Mouse (Mus musculus) subcutaneous adipose tissue, adult 2 months (tissue): ENCODE results near the gene Gm3139. TPM values are rescaled to one million over a fixed set of nuclear protein-coding genes. Genes with fewer than 3 reads are reported as not detected.

Experiments used
- polyA plus RNA-seq: library from polyadenylated mRNA; depleted of rRNA; stranded (reverse); fragments of >200 nt; gene quantifications from 2 replicates; pipeline ENCODE4 v1.2.3, GENCODE M21; 2012; ENCODE audit warnings: low replicate concordance; rRNA removed

Gene Gm3139
- polyA plus RNA-seq: not detected in 2 replicates

DNA sequence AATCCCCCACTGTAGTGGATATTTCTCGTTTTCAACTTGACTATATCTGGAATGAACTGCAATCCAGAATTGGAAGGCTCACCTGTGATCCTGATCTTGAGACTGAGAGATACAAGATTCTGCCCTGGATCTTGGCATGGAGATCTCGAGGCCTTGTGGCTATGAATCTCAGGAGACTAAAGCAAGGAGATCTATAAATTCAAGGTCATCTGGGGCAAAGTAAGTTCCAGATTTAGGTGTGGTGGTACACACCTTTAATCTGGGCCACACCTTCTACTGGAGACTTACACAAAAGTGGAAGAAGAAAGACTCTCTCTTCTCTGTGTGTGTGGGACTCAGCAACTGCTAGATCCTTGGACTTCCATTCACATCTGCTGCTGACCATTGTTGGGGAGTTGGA is at the start of gene Gm3139:
TSS of gene Gm3139 (plus strand) at position 301 of the 400 bp plus-strand sequence.

Other genes with a start within 250 kb of the Gm3139 start
- not detected in 2 replicates for gene A430089I19Rik, start 219.5 kb upstream of the Gm3139 start, polyA plus RNA-seq
- not detected in 2 replicates for gene Gm6502, start 211.9 kb upstream of the Gm3139 start, polyA plus RNA-seq
- not detected in 2 replicates for gene AA792892, start 186.5 kb upstream of the Gm3139 start, polyA plus RNA-seq
- gene Gm7682, start 80.5 kb upstream of the Gm3139 start, polyA plus RNA-seq: not detected in 2 replicates
- gene Gm3147, start 90.1 kb downstream of the Gm3139 start, polyA plus RNA-seq: not detected in 2 replicates
- not detected in 2 replicates for gene Gm6509, start 97.7 kb downstream of the Gm3139 start, polyA plus RNA-seq
- not detected in 2 replicates for gene Gm6205, start 122.1 kb downstream of the Gm3139 start, polyA plus RNA-seq